Mouse (Mus musculus): Measurements from ENCODE around the gene Amigo2.

The Amigo2 gene

DNA sequence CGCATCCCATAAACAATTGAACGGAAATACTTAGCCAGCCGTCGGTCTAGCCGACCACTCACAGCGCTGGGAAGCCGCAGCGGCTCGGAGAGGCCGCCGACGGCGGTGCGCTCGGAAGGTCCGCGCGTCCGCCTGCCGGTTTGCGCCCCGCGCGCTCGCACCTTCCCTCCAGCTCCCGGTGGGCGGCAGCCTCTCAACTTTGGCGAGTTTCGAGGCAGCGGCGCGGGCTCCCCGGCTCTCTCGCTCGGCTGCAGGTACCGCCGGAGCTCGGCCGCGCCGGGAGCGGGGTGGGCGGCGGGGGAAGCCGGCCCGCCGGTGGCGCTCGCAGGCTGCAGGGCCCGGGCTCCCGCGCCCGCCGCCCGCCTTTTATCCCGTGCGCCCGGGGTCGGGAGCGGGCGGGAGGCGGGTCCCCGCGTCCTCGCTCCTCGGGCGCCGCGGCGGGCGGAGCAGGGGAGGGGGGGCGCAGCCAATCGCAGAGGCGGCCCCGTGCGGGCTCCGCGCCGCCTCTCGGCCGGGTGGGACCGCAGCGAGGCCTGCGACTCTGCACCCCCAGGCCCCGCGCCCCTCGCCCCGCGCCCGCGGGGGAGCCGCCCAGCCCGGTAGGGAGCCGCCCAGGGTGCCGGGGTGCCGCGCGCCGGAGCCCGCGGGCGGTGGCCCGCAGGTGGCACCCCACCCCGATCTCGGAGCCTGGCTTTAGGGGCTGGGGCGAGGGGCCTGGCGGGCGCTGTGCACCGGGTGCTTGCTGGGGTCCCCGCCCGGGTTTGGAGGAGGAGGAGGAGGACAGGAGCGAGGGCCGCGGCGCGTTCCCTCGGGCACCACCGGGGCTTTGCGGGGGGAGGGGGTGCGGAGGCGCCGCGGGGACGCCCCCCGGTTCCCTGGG is at the start of gene Amigo2, which contains the start of gene Pced1b:
TSS of gene Amigo2 (minus strand) at position 377 of the 880 bp plus-strand sequence.
TSS of gene Pced1b (plus strand) at position 197 of the 880 bp plus-strand sequence.
- peak in 1 of 2 experiments; percentile 40 for DNase-seq (ENCODE audit: low spot score in 2 of 2)

DNA sequence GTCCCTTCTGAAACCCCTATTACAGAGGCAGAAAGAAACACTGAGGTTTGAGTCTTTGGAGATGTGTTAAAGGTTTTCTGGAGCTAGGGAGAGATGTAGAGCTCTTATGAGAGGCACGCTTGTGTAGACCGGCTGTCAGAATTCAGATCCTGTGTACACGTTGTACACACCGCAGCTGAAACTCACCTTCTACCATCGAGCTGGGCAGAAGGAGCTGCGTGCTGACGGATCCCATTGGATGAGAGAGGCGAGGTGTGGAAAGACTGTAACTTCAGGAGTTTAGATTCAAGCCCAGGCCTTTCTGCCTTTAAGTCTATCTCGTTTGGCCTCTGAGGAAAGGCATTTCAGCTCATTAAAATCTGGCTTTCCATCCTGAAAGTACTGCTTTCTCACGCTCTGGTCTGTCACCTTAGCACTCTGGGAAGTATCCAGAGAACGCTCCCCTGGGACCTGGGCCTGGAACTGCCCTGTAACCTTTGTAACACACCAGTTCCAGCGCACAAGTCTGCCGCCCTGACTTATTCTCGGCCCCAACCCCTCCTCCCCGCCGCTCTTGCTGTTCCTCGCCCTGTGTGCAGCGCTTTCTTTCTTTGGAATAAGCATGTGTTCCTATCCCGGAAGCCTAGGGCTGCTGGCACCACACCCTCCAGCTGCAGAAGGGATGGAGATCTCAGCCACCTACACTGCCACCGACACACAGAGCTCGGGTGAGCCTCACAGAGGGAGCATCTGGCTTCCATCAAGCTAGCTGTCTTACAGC is 44.4 kb upstream of the Amigo2 start:
- no peak for DNase-seq (ENCODE audit: low spot score in 2 of 2)

GRCm38 (mm10) chr15:97290351-97290750 is 43.3 kb upstream of the Amigo2 start:
- DNase-seq (ENCODE audit: low spot score in 2 of 2), result no peak

DNA sequence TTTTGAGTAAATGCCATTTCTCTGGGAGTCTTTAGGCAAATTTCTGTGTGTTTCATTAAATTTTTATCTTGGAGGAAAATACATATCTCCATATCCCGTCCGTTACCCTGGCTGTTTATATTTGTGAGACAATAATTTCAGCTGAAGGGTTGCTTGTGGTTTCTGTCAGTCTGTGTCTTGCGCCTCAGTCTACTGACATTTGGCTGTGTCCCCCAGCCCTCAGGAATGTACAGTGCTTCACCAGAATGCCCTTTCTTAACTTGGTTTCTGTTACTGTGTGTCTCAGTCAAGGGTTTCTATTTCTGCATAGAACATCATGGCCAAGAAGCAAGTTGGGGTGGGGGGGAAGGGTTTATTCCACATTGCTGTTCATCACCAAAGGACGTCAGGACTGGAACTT is 42.1 kb upstream of the Amigo2 start:
- DNase-seq (ENCODE audit: low spot score in 2 of 2), result no peak

DNA sequence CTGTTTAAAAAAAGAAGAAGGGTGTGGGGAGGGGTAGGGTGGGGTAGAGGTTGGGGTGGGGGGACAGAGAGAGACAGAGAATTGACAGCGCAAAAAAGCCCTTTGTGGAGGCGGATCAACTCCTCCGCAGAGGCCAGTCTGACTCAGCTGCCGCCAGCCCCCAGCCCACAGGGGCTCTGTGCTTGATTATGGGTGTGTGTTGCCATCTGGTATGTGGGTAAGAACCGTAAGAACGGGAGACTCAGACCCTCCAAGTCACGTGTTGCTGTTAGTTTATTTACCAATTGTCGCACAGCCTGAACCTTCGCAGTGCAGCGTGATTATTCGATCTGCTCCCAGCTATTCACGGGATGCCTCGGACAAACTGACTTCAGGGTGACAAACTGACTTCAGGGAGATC is 41.6 kb upstream of the Amigo2 start:
- no peak for DNase-seq (ENCODE audit: low spot score in 2 of 2)

DNA sequence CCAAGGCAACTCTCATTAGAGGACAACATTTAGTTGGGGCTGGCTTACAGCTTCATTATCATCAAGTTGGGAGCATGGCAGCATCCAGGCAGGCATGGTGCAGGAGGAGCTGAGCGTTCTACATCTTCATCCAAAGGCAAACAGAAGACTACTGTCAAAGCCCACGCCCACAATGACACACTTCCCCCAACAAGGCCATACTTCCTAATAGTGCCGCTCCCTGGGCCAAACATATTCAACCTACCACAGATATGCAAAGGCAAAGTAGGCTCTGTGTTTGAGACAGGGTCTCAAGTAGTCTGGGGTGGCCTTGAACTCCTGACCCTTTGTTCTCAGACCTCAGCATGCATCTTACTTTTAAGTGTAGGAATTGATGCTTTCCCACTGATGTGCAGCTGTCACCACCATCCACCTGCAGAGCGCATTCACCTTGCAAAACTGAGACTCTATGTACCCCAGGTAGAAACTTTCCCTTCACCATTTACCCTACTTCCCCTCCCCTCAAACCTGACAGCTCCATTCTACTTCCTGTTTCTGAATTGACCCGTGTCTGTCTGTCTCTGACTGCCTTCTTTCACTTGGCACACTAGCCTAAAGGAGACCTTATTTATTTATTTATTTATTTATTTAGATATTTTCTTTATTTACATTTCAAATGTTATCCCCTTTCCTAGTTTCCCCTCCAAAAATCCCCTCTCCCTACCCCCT is 40.5 kb upstream of the Amigo2 start:
- no peak for DNase-seq (ENCODE audit: low spot score in 2 of 2)

- DNase-seq (ENCODE audit: low spot score in 2 of 2), result no peak
These were observed 39.6 kb upstream of the Amigo2 start for GRCm38 (mm10) chr15:97286731-97287130.

DNA sequence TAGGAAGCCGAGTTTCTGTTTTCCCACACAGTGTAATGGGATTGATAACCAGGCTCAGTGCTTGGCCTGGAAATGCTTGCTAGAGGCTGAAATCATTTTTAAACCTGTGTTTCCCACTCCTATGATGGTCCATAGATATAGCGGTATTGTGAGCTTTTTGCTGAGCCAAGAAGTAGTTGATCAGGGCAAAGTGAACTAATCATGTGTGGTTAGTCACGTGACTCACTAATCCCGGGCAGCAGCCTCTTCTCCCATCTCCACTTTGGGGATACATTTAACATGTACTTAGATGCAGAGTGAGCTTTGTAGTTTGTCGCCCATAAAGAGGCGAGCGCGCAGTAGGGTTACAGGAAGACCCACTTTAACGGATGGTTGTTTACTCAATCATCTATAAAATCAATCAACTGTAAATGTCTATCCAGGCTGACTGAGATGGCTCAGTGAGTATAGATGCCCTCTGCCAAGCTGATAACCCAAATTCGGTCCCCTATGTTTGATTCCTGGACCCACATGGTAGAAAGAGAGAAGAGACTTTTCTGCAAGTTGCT is 38.7 kb upstream of the Amigo2 start:
- no peak for DNase-seq (ENCODE audit: low spot score in 2 of 2)

GRCm38 (mm10) chr15:97284201-97284600 is 37.1 kb upstream of the Amigo2 start:
- no peak for DNase-seq (ENCODE audit: low spot score in 2 of 2)

GRCm38 (mm10) chr15:97282572-97282881 is 35.4 kb upstream of the Amigo2 start:
- DNase-seq (ENCODE audit: low spot score in 2 of 2), result no peak

DNA sequence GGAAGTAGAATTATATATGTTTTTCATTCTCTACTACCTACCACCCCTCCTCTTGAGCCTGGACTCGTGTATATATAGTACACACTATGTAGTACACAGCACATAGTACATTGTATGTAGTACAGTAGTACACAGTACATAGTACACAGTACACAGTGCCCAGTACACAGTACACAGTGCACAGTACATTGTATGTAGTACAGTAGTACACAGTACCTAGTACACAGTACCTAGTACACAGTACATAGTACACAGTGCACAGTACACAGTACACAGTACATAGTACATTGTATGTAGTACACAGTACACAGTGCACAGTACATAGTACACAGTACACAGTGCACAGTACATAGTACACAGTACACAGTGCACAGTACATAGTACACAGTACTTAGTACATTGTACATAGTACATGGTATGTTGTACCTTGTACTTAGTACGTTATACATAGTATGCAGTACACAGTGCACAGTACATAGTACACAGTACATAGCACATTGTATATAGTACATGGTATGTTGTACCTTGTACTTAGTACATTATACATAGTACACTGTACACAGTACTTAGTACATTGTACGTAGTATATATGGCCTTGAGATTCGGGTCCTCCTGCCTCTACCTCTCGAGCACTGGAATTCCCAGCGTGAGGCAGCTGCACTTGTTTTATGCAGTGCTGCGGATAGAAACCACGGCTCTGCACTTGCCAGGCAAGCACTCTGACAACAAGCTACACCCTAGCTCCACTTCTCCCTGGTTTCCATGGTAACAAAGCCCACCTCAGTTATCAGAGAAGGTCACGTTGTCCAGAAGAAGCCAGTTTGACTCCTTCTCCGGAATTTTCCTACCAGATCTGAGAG is 34.9 kb upstream of the Amigo2 start:
- DNase-seq (ENCODE audit: low spot score in 2 of 2), result no peak

- DNase-seq (ENCODE audit: low spot score in 2 of 2), result no peak
These were observed 33.7 kb upstream of the Amigo2 start for GRCm38 (mm10) chr15:97280776-97281175.

DNA sequence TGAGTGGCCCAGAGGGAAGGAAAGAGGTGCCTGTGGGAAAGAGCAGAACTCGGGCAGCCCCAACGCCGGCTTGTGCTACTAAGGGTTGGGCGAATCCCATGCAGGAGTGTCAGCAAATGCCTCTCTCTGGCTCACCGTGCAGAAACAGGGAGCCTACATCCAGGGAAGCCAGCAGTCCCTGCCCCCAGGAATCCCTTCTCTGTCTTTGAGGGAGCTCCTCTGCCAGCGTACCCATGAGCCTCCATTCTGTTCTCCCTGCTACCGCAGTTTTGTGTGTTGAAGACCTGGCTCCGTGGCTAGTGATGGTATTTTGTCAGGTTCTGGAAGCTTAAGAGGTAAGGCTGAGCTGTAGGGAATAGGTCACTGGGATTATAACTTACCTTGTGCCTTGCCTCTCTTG is 33.0 kb upstream of the Amigo2 start:
- no peak for DNase-seq (ENCODE audit: low spot score in 2 of 2)

DNA sequence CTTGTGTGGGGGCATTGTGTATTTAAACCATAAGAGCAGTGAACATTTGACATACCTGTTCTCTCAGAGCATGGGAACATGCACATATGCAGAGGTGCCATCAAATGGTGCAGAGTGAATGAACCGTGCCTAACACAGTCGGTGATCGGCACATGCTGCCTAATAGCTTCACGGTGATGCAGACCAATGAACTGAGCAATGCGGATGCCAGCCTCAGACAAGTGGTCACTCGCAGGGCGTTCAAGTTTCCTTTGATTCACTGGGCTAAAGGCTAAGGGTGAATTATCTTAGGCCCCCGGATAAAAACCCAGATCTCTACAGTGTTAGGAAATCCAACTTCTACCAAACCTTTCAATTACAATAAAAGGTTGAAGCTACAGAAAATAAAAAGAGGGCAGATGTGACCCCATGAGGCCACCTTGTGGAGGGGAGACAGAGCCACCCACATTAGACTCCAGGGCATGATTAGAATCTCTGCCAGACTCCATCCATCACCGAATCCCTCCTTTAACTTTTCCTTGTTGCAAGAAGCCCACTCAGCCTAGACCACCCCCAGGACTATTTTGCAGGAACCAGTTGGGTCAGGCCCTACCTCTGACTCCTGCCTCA is 31.4 kb upstream of the Amigo2 start:
- no peak for DNase-seq (ENCODE audit: low spot score in 2 of 2)

DNA sequence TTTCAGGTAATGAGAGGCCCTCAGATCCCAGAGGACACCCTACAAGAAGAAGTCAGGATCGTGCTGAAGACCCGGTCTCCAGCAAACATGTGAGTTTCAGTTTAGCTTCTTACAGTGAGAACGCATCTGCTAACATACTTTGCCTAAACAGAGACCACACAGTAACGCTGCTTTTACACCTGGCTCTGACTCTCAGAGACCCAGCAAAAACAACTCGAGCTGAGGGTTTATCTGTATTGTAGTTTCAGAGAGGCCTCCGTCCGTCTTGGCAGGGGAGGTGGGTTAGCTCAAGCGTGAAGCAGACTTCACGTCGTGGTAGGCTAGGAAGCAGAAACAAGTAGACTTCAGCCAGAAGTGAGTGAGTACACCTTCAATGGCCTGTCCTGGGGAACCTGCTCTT is 30.2 kb upstream of the Amigo2 start:
- peak in 1 of 2 experiments; percentile 40 for DNase-seq (ENCODE audit: low spot score in 2 of 2)

DNA sequence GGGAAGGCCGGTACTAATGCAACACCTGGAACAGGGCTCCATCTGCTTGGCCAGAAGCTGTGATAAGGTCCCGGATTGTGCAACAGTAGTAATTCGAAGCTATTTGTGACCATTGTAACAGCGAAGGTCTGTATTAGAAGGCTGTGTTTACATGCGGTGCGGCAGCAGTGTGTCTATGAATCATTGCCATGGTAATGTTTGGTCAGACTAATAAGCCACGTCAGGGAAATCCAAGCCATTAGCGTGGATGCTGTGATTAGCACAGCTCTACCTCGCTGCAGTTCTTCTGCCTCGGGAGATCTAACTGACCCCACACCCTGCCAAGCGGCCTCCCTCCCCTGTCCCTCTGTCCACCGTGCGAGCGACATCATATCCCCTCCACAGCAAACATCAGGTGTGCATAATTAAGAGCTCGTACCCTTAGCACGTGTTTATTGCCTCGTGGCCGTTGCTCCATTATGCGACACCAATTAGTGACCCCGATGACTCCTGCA is 29.6 kb upstream of the Amigo2 start:
- no peak for DNase-seq (ENCODE audit: low spot score in 2 of 2)

- DNase-seq (ENCODE audit: low spot score in 2 of 2), result no peak
These were observed 28.7 kb upstream of the Amigo2 start for GRCm38 (mm10) chr15:97275626-97276395.

DNA sequence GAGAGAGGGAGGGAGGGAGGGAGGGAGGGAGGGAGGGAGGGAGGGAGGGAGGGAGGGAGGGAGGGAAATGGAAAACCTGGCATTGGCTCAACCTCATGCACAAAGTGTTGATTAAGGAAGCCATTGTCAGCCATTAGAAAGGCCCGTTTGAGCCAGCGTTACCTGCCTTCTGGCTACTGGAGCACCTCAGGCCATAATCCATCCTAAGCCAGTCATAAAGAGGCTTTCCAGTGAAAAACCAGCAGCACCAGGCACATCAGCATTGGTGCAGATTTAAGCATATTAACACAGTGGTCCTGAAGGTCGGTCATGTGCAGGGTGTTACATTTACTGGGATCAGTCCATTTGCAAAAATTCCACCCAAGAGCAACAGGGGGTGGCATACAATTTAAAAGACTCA is 25.7 kb upstream of the Amigo2 start:
- DNase-seq (ENCODE audit: low spot score in 2 of 2), result no peak

- DNase-seq (ENCODE audit: low spot score in 2 of 2), result no peak
These were observed 25.1 kb upstream of the Amigo2 start for GRCm38 (mm10) chr15:97271985-97272697.

All from natural killer cell, adult 2 months (primary cell).